Mouse (Mus musculus): ENCODE measurements around the gene Gm10912. TPM values are rescaled to one million over a fixed set of nuclear protein-coding genes. Genes with fewer than 3 reads are reported as not detected.

Gene Gm10912
- polyA plus RNA-seq, 1 experiment = 0.26 TPM

- WGBS = 88% methylated on average over 3 of the region's 3 CpGs
- Histone ChIP-seq H3K4me1 (replicated peaks; ENCODE audit: control insufficient read depth, insufficient read depth, low read length) (no peaks in the 10 kb centered on the region), H3K27me3 (ENCODE audit: control insufficient read depth, insufficient read depth, low read length) (no peaks in the 10 kb centered on the region), H3K36me3 (ENCODE audit: control insufficient read depth, insufficient read depth, low read length) (no peaks in the 10 kb centered on the region), H3K27ac (ENCODE audit: control insufficient read depth, insufficient read depth, low read length) (no peak overlapping the region), H3K4me3 (ENCODE audit: control insufficient read depth, insufficient read depth, low read length) (no peak overlapping the region)
- no peak for DNase-seq
- TF ChIP-seq CTCF (IDR thresholded peaks at IDR 0.05; ENCODE audit: borderline replicate concordance, control insufficient read depth, extremely low read depth, insufficient read depth, low read length, poor library complexity) (no peak), POLR2A (IDR thresholded peaks at IDR 0.05; ENCODE audit: control insufficient read depth, extremely low read depth, insufficient read depth, low read length, poor library complexity) (no peak)
Observed at GRCm38 (mm10) chr2:104114898-104115297, 49.3 kb downstream of the Gm10912 start.

Other genes with a start within 250 kb of the Gm10912 start
- gene Lmo2, start 107.8 kb upstream of the Gm10912 start, polyA plus RNA-seq (2012; rRNA removed) = 8.0 and 9.6 TPM in 2 replicates
- gene Fbxo3, start 38.1 kb upstream of the Gm10912 start, polyA plus RNA-seq (2012; rRNA removed) = 22.2 and 24.5 TPM in 2 replicates
- gene 4931422A03Rik, start 37.5 kb upstream of the Gm10912 start, polyA plus RNA-seq (2012; rRNA removed) = not detected in 2 replicates
- not detected in 2 replicates for gene Gm10799, start 2.7 kb downstream of the Gm10912 start, polyA plus RNA-seq (2012; rRNA removed)
- gene Cd59b, start 4.0 kb downstream of the Gm10912 start, polyA plus RNA-seq (2012; rRNA removed) = 2.0 and 2.4 TPM in 2 replicates
- gene Cd59a, start 30.0 kb downstream of the Gm10912 start, polyA plus RNA-seq (2012; rRNA removed) = 3.5 and 4.5 TPM in 2 replicates
- gene A930018P22Rik, start 56.9 kb downstream of the Gm10912 start, polyA plus RNA-seq (2012; rRNA removed) = 0.45 TPM in 1 of 2 replicates, not detected in the other